Mouse (Mus musculus) liver, embryonic 11.5 days (tissue): ENCODE measurements around the gene Chrna3. TPM values are rescaled to one million over a fixed set of nuclear protein-coding genes. Genes with fewer than 3 reads are reported as not detected.

Experiments used
- ATAC-seq: fragments of 200-750 bp; cut with Nextera tagmentation; replicated peaks from 2 replicates; pipeline ENCODE4 v1.8.0; 2017; ENCODE audit warnings: moderate number of reproducible peaks, mild to moderate bottlenecking, moderate TSS enrichment, moderate library complexity; ENCODE audit not compliant: low FRiP score
- DNase-seq: peaks from one replicate; pipeline ENCODE4 v3.0.0-alpha.2; 2017; ENCODE audit warnings: low spot score
- H3K27ac ChIP-seq: fragments of 300-500 bp; sonication (generic); 2 replicates; pipeline ENCODE4 v1.5.1; 2014; ENCODE audit warnings: mild to moderate bottlenecking, low read depth, low read length, control low read depth
- H3K27me3 ChIP-seq: fragments of 300-500 bp; sonication (generic); replicated peaks from 2 replicates; pipeline ENCODE4 v1.6.1; 2014; ENCODE audit warnings: low read length, mixed read lengths; ENCODE audit not compliant: control insufficient read depth, insufficient read depth
- H3K36me3 ChIP-seq: fragments of 300-500 bp; sonication (generic); 2 replicates; pipeline ENCODE4 v1.6.1; 2014; ENCODE audit warnings: mild to moderate bottlenecking, low read length, moderate library complexity, mixed read lengths; ENCODE audit not compliant: control insufficient read depth, insufficient read depth
- H3K4me1 ChIP-seq: fragments of 300-500 bp; sonication (generic); replicated peaks from 2 replicates; pipeline ENCODE4 v1.6.1; 2014; ENCODE audit warnings: low read length, mixed read lengths; ENCODE audit not compliant: control insufficient read depth, insufficient read depth
- H3K4me2 ChIP-seq: fragments of 300-500 bp; sonication (generic); 2 replicates; pipeline ENCODE4 v1.6.1; 2014; ENCODE audit warnings: mild to moderate bottlenecking, control low read depth, moderate library complexity
- H3K4me3 ChIP-seq: fragments of 300-500 bp; sonication (generic); 2 replicates; pipeline ENCODE4 v1.5.1; 2014; ENCODE audit warnings: low read depth, low read length, control low read depth
- H3K9ac ChIP-seq: fragments of 300-500 bp; sonication (generic); 2 replicates; pipeline ENCODE4 v1.6.1; 2014; ENCODE audit warnings: low read depth, low read length, control low read depth
- H3K9me3 ChIP-seq: fragments of 300-500 bp; sonication (generic); 2 replicates; pipeline ENCODE4 v1.6.1; 2016; ENCODE audit warnings: low read length, inconsistent platforms, mixed read lengths; ENCODE audit not compliant: control insufficient read depth
- WGBS: fragments of 180-500 bp; shearing (Covaris S2); extraction: QIAGEN DNeasy Blood & Tissue Kit; methylation state at CpG from one replicate; pipeline ENCODE4 v1.1.7; 2014; 5-methylcytosine and 5-hydroxymethylcytosine counted together
- polyA plus RNA-seq: library from polyadenylated mRNA; unstranded; fragments of >200 nt; fragmentation: Nextera tagmentation; extraction: Ambion mirVana; gene quantifications from 2 replicates; pipeline ENCODE4 v1.2.1, GENCODE M21; 2014

Gene Chrna3
- polyA plus RNA-seq, 1 experiment from 2014 or later = 0.18 TPM

- 1% methylated on average over 69 of the region's 85 CpGs for WGBS
- Histone ChIP-seq H3K9ac (no peak overlapping the region), H3K9me3 (no peaks in the 10 kb centered on the region), H3K4me3 (peak overlapping the region; percentile 67), H3K27ac (no peak overlapping the region), H3K4me1 (no peaks in the 10 kb centered on the region), H3K4me2 (peak overlapping the region; percentile 96), H3K27me3 (peaks cover 40% of the 10 kb centered on the region), H3K36me3 (no peaks in the 10 kb centered on the region)
- peak; percentile 68 for ATAC-seq
- peak; percentile 66 for DNase-seq
These were observed 44.8 kb downstream of the Chrna3 start for GRCm38 (mm10) chr9:54981291-54982191.

- Histone ChIP-seq H3K4me3 (peak within 1 kb of the TSS; percentile 67), H3K9ac (no peak within 1 kb of the TSS), H3K9me3 (no peaks in the 10 kb centered on the region), H3K27me3 (peaks cover 40% of the 10 kb centered on the region), H3K36me3 (no peaks in the 10 kb centered on the region), H3K27ac (no peak within 1 kb of the TSS), H3K4me1 (no peaks in the 10 kb centered on the region), H3K4me2 (peak within 1 kb of the TSS; percentile 96)
- WGBS = 69% methylated on average over 8 of the region's 8 CpGs
- ATAC-seq (no peak), DNase-seq (no peak)
These were observed 45.7 kb downstream of the Chrna3 start, which contains the start of gene Chrna5 for GRCm38 (mm10) chr9:54980674-54981073. Gene Chrna5, plus strand, starts transcription at chr9:54980880.

GRCm38 (mm10) chr9:54969972-54970637 is 56.3 kb downstream of the Chrna3 start:
- Histone ChIP-seq H3K27me3 (no peaks in the 10 kb centered on the region), H3K36me3 (no peaks in the 10 kb centered on the region), H3K9me3 (no peaks in the 10 kb centered on the region), H3K4me3 (no peak overlapping the region), H3K4me2 (no peak overlapping the region), H3K27ac (no peak overlapping the region), H3K9ac (no peak overlapping the region), H3K4me1 (no peaks in the 10 kb centered on the region)
- DNase-seq (no peak), ATAC-seq (no peak)
- 40% methylated on average over 8 of the region's 8 CpGs for WGBS

GRCm38 (mm10) chr9:54963669-54964068 is 62.7 kb downstream of the Chrna3 start:
- no peaks in the 10 kb centered on the region for H3K4me1 ChIP-seq
- no peaks in the 10 kb centered on the region for H3K9me3 ChIP-seq
- ATAC-seq (no peak), DNase-seq (no peak)
- H3K27me3 ChIP-seq = no peaks in the 10 kb centered on the region
- no peak overlapping the region for H3K27ac ChIP-seq
- H3K9ac ChIP-seq = no peak overlapping the region
- peaks cover under 1% of the 10 kb centered on the region; the same call in 1 of the 2 replicates for H3K36me3 ChIP-seq
- H3K4me3 ChIP-seq = no peak overlapping the region
- H3K4me2 ChIP-seq = no peak overlapping the region

GRCm38 (mm10) chr9:54961059-54961458 is 65.3 kb downstream of the Chrna3 start:
- no peak overlapping the region for H3K9ac ChIP-seq
- H3K36me3 ChIP-seq = peaks cover 15% of the 10 kb centered on the region
- H3K9me3 ChIP-seq = no peaks in the 10 kb centered on the region
- no peak overlapping the region for H3K4me3 ChIP-seq
- 90% methylated on average over 4 of the region's 4 CpGs for WGBS
- DNase-seq = no peak
- no peaks in the 10 kb centered on the region for H3K4me1 ChIP-seq
- no peaks in the 10 kb centered on the region for H3K27me3 ChIP-seq
- H3K27ac ChIP-seq = no peak overlapping the region
- no peak overlapping the region for H3K4me2 ChIP-seq
- ATAC-seq = no peak

Other genes starting within 250 kb of the Chrna3 start
- gene Ireb2, start 162.8 kb downstream of the Chrna3 start, polyA plus RNA-seq = 31.3 TPM in 2 replicates
- gene Hykk, start 109.3 kb downstream of the Chrna3 start, polyA plus RNA-seq = 1.9 and 2.3 TPM in 2 replicates
- 326 and 329 TPM in 2 replicates for gene Psma4, start 75.8 kb downstream of the Chrna3 start, polyA plus RNA-seq
- gene AY074887, start 75.6 kb downstream of the Chrna3 start, polyA plus RNA-seq = 0.91 and 1.3 TPM in 2 replicates
- gene Chrna5, start 45.7 kb downstream of the Chrna3 start, polyA plus RNA-seq = 0.06 TPM in 1 of 2 replicates, not detected in the other
- gene Chrnb4, start 22.2 kb upstream of the Chrna3 start, polyA plus RNA-seq = 0.12 and 0.14 TPM in 2 replicates
- gene Ube2q2, start 122.3 kb upstream of the Chrna3 start, polyA plus RNA-seq = 34.8 and 36.9 TPM in 2 replicates
- 52.0 and 57.9 TPM in 2 replicates for gene Fbxo22, start 182.4 kb upstream of the Chrna3 start, polyA plus RNA-seq